Mouse (Mus musculus): ENCODE data around the gene Dab2ip.
A peak's percentile ranks its signal among the peaks of the same experiment; 100 is the strongest.

The Dab2ip gene

GRCm38 (mm10) chr2:35559551-35559835 lies 1.4 kb downstream of the Dab2ip start:
- DNase-seq = peak; percentile 73

GRCm38 (mm10) chr2:35563722-35564121 lies 5.7 kb downstream of the Dab2ip start:
- no peak for DNase-seq

- no peak for DNase-seq
Observed at GRCm38 (mm10) chr2:35565051-35565836, 7.2 kb downstream of the Dab2ip start.

- DNase-seq = peak; percentile 55
Observed at GRCm38 (mm10) chr2:35566957-35567693, 9.1 kb downstream of the Dab2ip start.

- DNase-seq = no peak
Observed at GRCm38 (mm10) chr2:35567694-35568149, 9.7 kb downstream of the Dab2ip start.

GRCm38 (mm10) chr2:35570743-35571142 lies 12.7 kb downstream of the Dab2ip start:
- DNase-seq = no peak

GRCm38 (mm10) chr2:35574643-35575042 lies 16.6 kb downstream of the Dab2ip start:
- no peak for DNase-seq

GRCm38 (mm10) chr2:35576675-35577074 lies 18.6 kb downstream of the Dab2ip start:
- DNase-seq = no peak

GRCm38 (mm10) chr2:35580111-35580510 lies 22.0 kb downstream of the Dab2ip start:
- no peak for DNase-seq

- DNase-seq = peak; percentile 57
Observed at GRCm38 (mm10) chr2:35581501-35582340, 23.7 kb downstream of the Dab2ip start.

- DNase-seq = peak; percentile 86
Observed at GRCm38 (mm10) chr2:35582341-35582941, 24.4 kb downstream of the Dab2ip start.

GRCm38 (mm10) chr2:35583406-35583805 lies 25.3 kb downstream of the Dab2ip start:
- DNase-seq = no peak

GRCm38 (mm10) chr2:35584011-35584410 lies 25.9 kb downstream of the Dab2ip start:
- no peak for DNase-seq

GRCm38 (mm10) chr2:35588368-35588767 lies 30.3 kb downstream of the Dab2ip start:
- no peak for DNase-seq

GRCm38 (mm10) chr2:35589385-35589784 lies 31.3 kb downstream of the Dab2ip start:
- no peak for DNase-seq

GRCm38 (mm10) chr2:35589800-35590199 lies 31.7 kb downstream of the Dab2ip start:
- DNase-seq = no peak

GRCm38 (mm10) chr2:35591961-35592724 lies 34.1 kb downstream of the Dab2ip start:
- DNase-seq = no peak

GRCm38 (mm10) chr2:35592725-35593392 lies 34.8 kb downstream of the Dab2ip start:
- no peak for DNase-seq

GRCm38 (mm10) chr2:35593889-35594288 lies 35.8 kb downstream of the Dab2ip start:
- no peak for DNase-seq

- DNase-seq = peak; percentile 30
Observed at GRCm38 (mm10) chr2:35595102-35595501, 37.0 kb downstream of the Dab2ip start.

GRCm38 (mm10) chr2:35595718-35596117 lies 37.7 kb downstream of the Dab2ip start:
- no peak for DNase-seq

GRCm38 (mm10) chr2:35596796-35597195 lies 38.7 kb downstream of the Dab2ip start:
- DNase-seq = peak; percentile 34

Data from cerebellum, adult 11-12 months (tissue).